Mouse (Mus musculus) induced T-regulatory cell, adult 2 months (primary cell): Measurements from ENCODE around the gene Nemp2.
A peak's percentile ranks its signal among the peaks of the same experiment; 100 is the strongest.
"Not testable (repeated sequence)": the region's sequence is repeated elsewhere in the genome, so short reads cannot be mapped to it uniquely, and the experiment has no call there.

Source experiments
- DNase-seq: peaks from one replicate; pipeline ENCODE4 v3.0.0-alpha.2; 2012; ENCODE audit warnings: low read depth

Nemp2 gene

GRCm38 (mm10) chr1:52653366-52653765 is 22.9 kb downstream of the Nemp2 start:
- peak; percentile 56 for DNase-seq

- peak; percentile 6 for DNase-seq
Measured at GRCm38 (mm10) chr1:52655153-52655552, 24.6 kb downstream of the Nemp2 start.

- no peak for DNase-seq
Measured at GRCm38 (mm10) chr1:52658160-52658559, 27.7 kb downstream of the Nemp2 start.

GRCm38 (mm10) chr1:52660278-52660677 is 29.8 kb downstream of the Nemp2 start:
- no peak for DNase-seq

GRCm38 (mm10) chr1:52660765-52661164 is 30.3 kb downstream of the Nemp2 start:
- no peak for DNase-seq

GRCm38 (mm10) chr1:52663228-52663627 is 32.7 kb downstream of the Nemp2 start:
- DNase-seq, result no peak

GRCm38 (mm10) chr1:52668743-52669323 is 38.3 kb downstream of the Nemp2 start:
- no peak for DNase-seq

- no peak for DNase-seq
Measured at GRCm38 (mm10) chr1:52669931-52670330, 39.4 kb downstream of the Nemp2 start.

GRCm38 (mm10) chr1:52675561-52676551 is 45.4 kb downstream of the Nemp2 start:
- no peak for DNase-seq

GRCm38 (mm10) chr1:52676621-52677020 is 46.1 kb downstream of the Nemp2 start:
- no peak for DNase-seq

- DNase-seq, result no peak
Measured at GRCm38 (mm10) chr1:52683550-52683949, 53.0 kb downstream of the Nemp2 start.

- DNase-seq, result no peak
Measured at GRCm38 (mm10) chr1:52687636-52688035, 57.1 kb downstream of the Nemp2 start.

GRCm38 (mm10) chr1:52694456-52694855 is 64.0 kb downstream of the Nemp2 start:
- not testable (repeated sequence) for DNase-seq
